Mouse (Mus musculus): ENCODE results near the gene Btg4. TPM values are rescaled to one million over a fixed set of nuclear protein-coding genes. Genes with fewer than 3 reads are reported as not detected.

Btg4 gene
- polyA plus RNA-seq, 1 experiment: not detected

- TF ChIP-seq CTCF (conservative IDR thresholded peaks at IDR 0.05; ENCODE audit: insufficient read depth, insufficient read length, low read depth, low read length) (no peak), POLR2A (IDR thresholded peaks at IDR 0.05; ENCODE audit: low read depth, low read length) (no peak)
- H3K4me1 ChIP-seq (ENCODE audit: control insufficient read depth, insufficient read depth, low read length): no peaks in the 10 kb centered on the region
- H3K4me3 ChIP-seq (ENCODE audit: insufficient read depth, low read depth, low read length): no peak overlapping the region
- H3K27me3 ChIP-seq (replicated peaks; ENCODE audit: control insufficient read depth, insufficient read depth, low read length): no peaks in the 10 kb centered on the region
- no peak for DNase-seq
- no peaks in the 10 kb centered on the region for H3K36me3 ChIP-seq (ENCODE audit: control insufficient read depth, insufficient read depth, low read length)
- WGBS: 88% methylated on average over 5 of the region's 5 CpGs
- H3K27ac ChIP-seq (ENCODE audit: insufficient read depth, low read depth, low read length): no peak overlapping the region
Observed at GRCm38 (mm10) chr9:51081614-51082013, 20.9 kb downstream of the Btg4 start.

GRCm38 (mm10) chr9:51093697-51094096 lies 33.0 kb downstream of the Btg4 start:
- no peak for TF ChIP-seq CTCF (conservative IDR thresholded peaks at IDR 0.05; ENCODE audit: insufficient read depth, insufficient read length, low read depth, low read length)
- no peak for TF ChIP-seq POLR2A (IDR thresholded peaks at IDR 0.05; ENCODE audit: low read depth, low read length)
- no peaks in the 10 kb centered on the region for H3K4me1 ChIP-seq (ENCODE audit: control insufficient read depth, insufficient read depth, low read length)
- 84% methylated on average over 5 of the region's 5 CpGs for WGBS
- DNase-seq: no peak
- H3K36me3 ChIP-seq (ENCODE audit: control insufficient read depth, insufficient read depth, low read length): no peaks in the 10 kb centered on the region
- no peak overlapping the region for H3K4me3 ChIP-seq (ENCODE audit: insufficient read depth, low read depth, low read length)
- H3K27ac ChIP-seq (ENCODE audit: insufficient read depth, low read depth, low read length): no peak overlapping the region
- no peaks in the 10 kb centered on the region; the same call in 1 of the 2 replicates for H3K27me3 ChIP-seq (replicated peaks; ENCODE audit: control insufficient read depth, insufficient read depth, low read length)

GRCm38 (mm10) chr9:51096306-51096705 lies 35.6 kb downstream of the Btg4 start:
- TF ChIP-seq POLR2A (IDR thresholded peaks at IDR 0.05; ENCODE audit: low read depth, low read length): no peak
- TF ChIP-seq CTCF (conservative IDR thresholded peaks at IDR 0.05; ENCODE audit: insufficient read depth, insufficient read length, low read depth, low read length): no peak
- Histone ChIP-seq H3K4me1 (ENCODE audit: control insufficient read depth, insufficient read depth, low read length) (no peaks in the 10 kb centered on the region), H3K36me3 (ENCODE audit: control insufficient read depth, insufficient read depth, low read length) (no peaks in the 10 kb centered on the region), H3K4me3 (ENCODE audit: insufficient read depth, low read depth, low read length) (no peak overlapping the region), H3K27me3 (replicated peaks; ENCODE audit: control insufficient read depth, insufficient read depth, low read length) (no peaks in the 10 kb centered on the region; the same call in 1 of the 2 replicates), H3K27ac (ENCODE audit: insufficient read depth, low read depth, low read length) (no peak overlapping the region)
- 43% methylated on average over 2 of the region's 2 CpGs for WGBS
- no peak for DNase-seq

- no peaks in the 10 kb centered on the region for H3K36me3 ChIP-seq (ENCODE audit: control insufficient read depth, insufficient read depth, low read length)
- 0 out of 2 replicates have a peak within 1 kb of the TSS, but pooled peaks have one; percentile 0 for H3K4me3 ChIP-seq (ENCODE audit: insufficient read depth, low read depth, low read length)
- no peak for TF ChIP-seq CTCF (conservative IDR thresholded peaks at IDR 0.05; ENCODE audit: insufficient read depth, insufficient read length, low read depth, low read length)
- no peak for TF ChIP-seq POLR2A (IDR thresholded peaks at IDR 0.05; ENCODE audit: low read depth, low read length)
- H3K27me3 ChIP-seq (replicated peaks; ENCODE audit: control insufficient read depth, insufficient read depth, low read length): no peaks in the 10 kb centered on the region; the same call in 1 of the 2 replicates
- no peaks in the 10 kb centered on the region for H3K4me1 ChIP-seq (ENCODE audit: control insufficient read depth, insufficient read depth, low read length)
- H3K27ac ChIP-seq (ENCODE audit: insufficient read depth, low read depth, low read length): no peak within 1 kb of the TSS
- DNase-seq: peak; percentile 62
- 15% methylated on average over 27 of the region's 27 CpGs for WGBS
Observed at GRCm38 (mm10) chr9:51101756-51102425, 41.2 kb downstream of the Btg4 start, which contains the start of gene 4833427G06Rik. TSS of gene 4833427G06Rik (minus strand) at chr9:51102078.

GRCm38 (mm10) chr9:51102963-51103807 lies 42.5 kb downstream of the Btg4 start:
- no peak overlapping the region for H3K27ac ChIP-seq (ENCODE audit: insufficient read depth, low read depth, low read length)
- peak; percentile 49 for DNase-seq
- TF ChIP-seq CTCF (conservative IDR thresholded peaks at IDR 0.05; ENCODE audit: insufficient read depth, insufficient read length, low read depth, low read length) (no peak), POLR2A (IDR thresholded peaks at IDR 0.05; ENCODE audit: low read depth, low read length) (no peak)
- no peaks in the 10 kb centered on the region for H3K27me3 ChIP-seq (replicated peaks; ENCODE audit: control insufficient read depth, insufficient read depth, low read length)
- H3K36me3 ChIP-seq (ENCODE audit: control insufficient read depth, insufficient read depth, low read length): no peaks in the 10 kb centered on the region
- 4% methylated on average over 44 of the region's 44 CpGs for WGBS
- no peaks in the 10 kb centered on the region for H3K4me1 ChIP-seq (ENCODE audit: control insufficient read depth, insufficient read depth, low read length)
- peak overlapping the region; percentile 12; the same call in 1 of the 2 replicates for H3K4me3 ChIP-seq (ENCODE audit: insufficient read depth, low read depth, low read length)

GRCm38 (mm10) chr9:51103808-51104514 lies 43.3 kb downstream of the Btg4 start:
- Histone ChIP-seq H3K27me3 (replicated peaks; ENCODE audit: control insufficient read depth, insufficient read depth, low read length) (no peaks in the 10 kb centered on the region), H3K4me3 (ENCODE audit: insufficient read depth, low read depth, low read length) (peak overlapping the region; percentile 12; the same call in 1 of the 2 replicates), H3K4me1 (ENCODE audit: control insufficient read depth, insufficient read depth, low read length) (no peaks in the 10 kb centered on the region), H3K36me3 (ENCODE audit: control insufficient read depth, insufficient read depth, low read length) (no peaks in the 10 kb centered on the region), H3K27ac (ENCODE audit: insufficient read depth, low read depth, low read length) (no peak overlapping the region)
- peak; percentile 41 for DNase-seq
- TF ChIP-seq CTCF (conservative IDR thresholded peaks at IDR 0.05; ENCODE audit: insufficient read depth, insufficient read length, low read depth, low read length) (no peak), POLR2A (IDR thresholded peaks at IDR 0.05; ENCODE audit: low read depth, low read length) (no peak)
- whole genome bisulfite sequencing: 16% methylated on average over 30 of the region's 30 CpGs
